Mouse (Mus musculus): Measurements from ENCODE around the gene Rnd2.

GRCm38 (mm10) chr11:101446319-101446718, 18.5 kb upstream of the Rnd2 start:
- TF ChIP-seq CTCF (IDR thresholded peaks at IDR 0.05; ENCODE audit: extremely low read depth, insufficient read length, insufficient replicate concordance, low read depth, low read length) (no peak), POLR2A (IDR thresholded peaks at IDR 0.05; ENCODE audit: low read depth, low read length) (no peak)

Data from small intestine, adult 2 months (tissue).